Mouse (Mus musculus) small intestine, adult 2 months (tissue): ENCODE results near the gene Tulp4.

ENCODE experiments used
- CTCF ChIP-seq: fragments of 200-500 bp; IDR thresholded peaks from 2 replicates; pipeline ENCODE4 v1.5.1; 2012; ENCODE audit warnings: low read depth, mild to moderate bottlenecking, control low read depth, inconsistent platforms, low read length, moderate library complexity, mixed read lengths; ENCODE audit not compliant: insufficient replicate concordance, insufficient read length; ENCODE audit errors: extremely low read depth
- POLR2A ChIP-seq: fragments of 200-500 bp; IDR thresholded peaks from 2 replicates; pipeline ENCODE4 v1.6.1; 2012; ENCODE audit warnings: low read depth, mild to moderate bottlenecking, control low read depth, inconsistent platforms, low read length, moderate library complexity

GRCm38 (mm10) chr17:6211721-6212120 is 105.5 kb downstream of the Tulp4 start:
- no peak for TF ChIP-seq POLR2A
- TF ChIP-seq CTCF = no peak
